Mouse (Mus musculus): ENCODE results near the gene Ephx4. TPM values are rescaled to one million over a fixed set of nuclear protein-coding genes. Genes with fewer than 3 reads are reported as not detected.

Gene Ephx4
- polyA plus RNA-seq, 1 experiment: not detected

DNA sequence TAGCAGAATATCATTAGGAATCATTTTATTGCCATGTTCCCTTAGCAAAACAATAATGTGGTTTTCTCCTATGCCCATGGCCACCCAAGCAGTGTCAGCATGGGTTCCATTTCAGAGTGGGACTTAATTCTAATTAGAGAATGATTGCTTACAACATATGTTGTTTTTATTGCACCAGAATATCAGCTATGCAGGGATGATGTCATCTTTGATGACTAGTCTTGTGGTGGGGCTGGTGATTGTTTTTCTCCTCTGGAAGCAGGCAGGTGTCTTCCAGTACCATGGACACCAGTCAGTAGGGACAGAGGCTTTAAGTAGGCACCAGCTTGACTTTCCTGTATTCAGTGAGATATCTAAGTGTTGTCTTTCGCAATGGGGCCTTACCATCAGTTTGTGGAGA lies 14.7 kb upstream of the Ephx4 start:
- Histone ChIP-seq H3K4me1 (ENCODE audit: control insufficient read depth, insufficient read depth, low read length) (no peaks in the 10 kb centered on the region), H3K27ac (ENCODE audit: insufficient read depth, low read depth, low read length) (no peak overlapping the region), H3K4me3 (ENCODE audit: insufficient read depth, low read depth, low read length) (no peak overlapping the region)
- WGBS: 97% methylated on average over 1 of the region's 1 CpGs
- TF ChIP-seq CTCF (IDR thresholded peaks at IDR 0.05; ENCODE audit: insufficient read depth, low read depth, low read length) (no peak), POLR2A (IDR thresholded peaks at IDR 0.05; ENCODE audit: insufficient read depth, low read depth, low read length) (no peak)

DNA sequence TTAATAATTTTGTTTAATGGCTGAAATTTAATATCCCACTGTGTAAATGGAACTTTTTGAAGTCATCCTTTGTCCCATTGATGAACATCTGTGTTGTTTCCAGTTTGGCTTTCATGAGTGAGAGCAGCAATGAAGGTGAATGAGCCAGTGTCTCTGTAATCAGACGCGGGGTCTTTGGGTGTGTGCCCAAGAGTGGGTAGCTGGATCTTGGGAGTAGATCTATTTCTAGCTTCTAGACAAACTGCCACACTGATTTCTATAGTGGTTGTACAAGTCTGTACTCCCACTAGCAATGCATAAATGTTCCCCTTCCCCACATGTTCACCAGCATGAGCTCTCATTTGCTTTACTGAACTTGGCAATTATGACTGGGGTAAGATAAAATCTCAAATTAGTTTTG lies 13.2 kb upstream of the Ephx4 start:
- H3K27ac ChIP-seq (ENCODE audit: insufficient read depth, low read depth, low read length): no peak overlapping the region
- WGBS: 78% methylated on average over 2 of the region's 2 CpGs
- no peaks in the 10 kb centered on the region for H3K4me1 ChIP-seq (ENCODE audit: control insufficient read depth, insufficient read depth, low read length)
- H3K4me3 ChIP-seq (ENCODE audit: insufficient read depth, low read depth, low read length): no peak overlapping the region
- TF ChIP-seq POLR2A (IDR thresholded peaks at IDR 0.05; ENCODE audit: insufficient read depth, low read depth, low read length) (no peak), CTCF (IDR thresholded peaks at IDR 0.05; ENCODE audit: insufficient read depth, low read depth, low read length) (no peak)

- TF ChIP-seq POLR2A (IDR thresholded peaks at IDR 0.05; ENCODE audit: insufficient read depth, low read depth, low read length) (no peak), CTCF (IDR thresholded peaks at IDR 0.05; ENCODE audit: insufficient read depth, low read depth, low read length) (no peak)
- WGBS: 73% methylated on average over 2 of the region's 2 CpGs
- H3K4me1 ChIP-seq (ENCODE audit: control insufficient read depth, insufficient read depth, low read length): no peaks in the 10 kb centered on the region
- no peak overlapping the region for H3K27ac ChIP-seq (ENCODE audit: insufficient read depth, low read depth, low read length)
- H3K4me3 ChIP-seq (ENCODE audit: insufficient read depth, low read depth, low read length): no peak overlapping the region
Measured at GRCm38 (mm10) chr5:107394437-107394836, 8.1 kb upstream of the Ephx4 start.

DNA sequence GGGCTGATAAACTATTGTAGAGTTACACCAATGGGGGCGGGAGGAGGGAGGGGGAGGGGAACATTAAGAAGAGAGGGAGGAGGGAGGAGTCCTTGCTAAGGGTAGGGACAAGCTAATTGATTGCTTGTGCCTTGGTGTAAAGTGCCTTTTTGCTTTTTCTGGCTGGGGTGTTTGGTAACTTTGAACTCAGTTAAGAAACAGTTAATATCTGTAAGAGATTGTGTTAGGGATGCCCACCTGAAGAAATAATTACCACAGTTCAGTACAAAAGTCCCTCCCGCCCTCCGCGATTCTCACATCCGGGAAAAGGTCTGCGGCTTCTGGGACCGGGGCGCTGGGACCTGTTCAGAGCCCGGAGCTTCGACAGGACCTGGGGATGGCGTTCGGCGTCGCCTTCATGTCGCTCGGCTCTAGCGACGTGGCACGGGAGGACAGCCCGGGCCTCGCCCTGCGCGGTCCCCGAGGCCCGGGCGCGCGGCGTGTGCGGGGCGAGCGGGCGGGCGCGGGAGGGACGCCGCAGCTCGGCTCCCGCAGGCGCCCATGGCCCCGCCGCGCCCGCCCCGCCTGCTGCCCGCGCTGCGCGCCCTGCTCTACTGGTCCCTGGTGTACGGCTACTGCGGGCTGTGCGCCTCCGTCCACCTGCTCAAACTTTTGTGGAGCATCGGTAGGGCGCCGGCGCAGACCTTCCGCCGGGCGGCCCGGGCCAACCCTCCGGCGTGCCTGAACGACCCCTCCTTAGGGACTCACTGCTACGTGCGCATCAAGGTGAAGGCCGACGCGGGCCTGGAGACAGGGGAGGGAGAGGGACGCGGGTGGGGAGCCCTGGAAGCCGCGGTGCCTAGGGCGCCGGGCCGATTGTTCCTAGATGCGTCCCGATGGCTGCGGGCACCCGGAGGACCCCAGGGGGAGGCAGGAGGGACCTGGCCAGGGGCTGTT lies 743 bp downstream of the Ephx4 start:
- Histone ChIP-seq H3K4me1 (ENCODE audit: control insufficient read depth, insufficient read depth, low read length) (peaks cover 12% of the 10 kb centered on the region; the same call in 1 of the 2 replicates), H3K4me3 (ENCODE audit: insufficient read depth, low read depth, low read length) (peak overlapping the region; percentile 65), H3K27ac (ENCODE audit: insufficient read depth, low read depth, low read length) (no peak overlapping the region)
- under 1% methylated on average over 76 of the region's 80 CpGs for WGBS
- TF ChIP-seq POLR2A (IDR thresholded peaks at IDR 0.05; ENCODE audit: insufficient read depth, low read depth, low read length) (no peak), CTCF (IDR thresholded peaks at IDR 0.05; ENCODE audit: insufficient read depth, low read depth, low read length) (no peak)

- no peak overlapping the region for H3K27ac ChIP-seq (ENCODE audit: insufficient read depth, low read depth, low read length)
- 33% methylated on average over 12 of the region's 12 CpGs for WGBS
- no peak for TF ChIP-seq CTCF (IDR thresholded peaks at IDR 0.05; ENCODE audit: insufficient read depth, low read depth, low read length)
- no peak for TF ChIP-seq POLR2A (IDR thresholded peaks at IDR 0.05; ENCODE audit: insufficient read depth, low read depth, low read length)
- peaks cover 12% of the 10 kb centered on the region; the same call in 1 of the 2 replicates for H3K4me1 ChIP-seq (ENCODE audit: control insufficient read depth, insufficient read depth, low read length)
- H3K4me3 ChIP-seq (ENCODE audit: insufficient read depth, low read depth, low read length): peak overlapping the region; percentile 65
Measured at GRCm38 (mm10) chr5:107403947-107404684, 1.6 kb downstream of the Ephx4 start.

DNA sequence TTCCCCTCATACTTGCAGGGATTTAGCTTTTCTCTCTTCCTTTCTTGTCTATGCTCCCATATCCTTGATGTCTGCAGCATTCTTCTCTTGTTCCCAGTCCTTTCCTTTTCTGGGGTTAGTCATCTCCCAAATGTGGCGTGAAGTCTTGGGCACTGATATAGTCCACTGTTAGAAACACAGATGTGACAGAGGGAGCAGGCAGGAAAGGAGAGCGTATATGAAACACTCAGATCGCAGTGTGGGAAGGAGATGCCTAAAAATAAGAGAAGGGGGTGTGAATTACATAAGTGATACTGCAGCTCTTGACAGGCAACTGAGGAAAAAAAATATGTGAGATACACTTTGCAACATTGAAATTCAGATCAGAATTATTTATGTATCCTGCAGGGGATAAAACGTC lies 2.8 kb downstream of the Ephx4 start:
- Histone ChIP-seq H3K4me3 (ENCODE audit: insufficient read depth, low read depth, low read length) (no peak overlapping the region), H3K27ac (ENCODE audit: insufficient read depth, low read depth, low read length) (0 out of 2 replicates have a peak overlapping the region, but pooled peaks have one; percentile 17), H3K4me1 (ENCODE audit: control insufficient read depth, insufficient read depth, low read length) (peaks cover 12% of the 10 kb centered on the region; the same call in 1 of the 2 replicates)
- TF ChIP-seq CTCF (IDR thresholded peaks at IDR 0.05; ENCODE audit: insufficient read depth, low read depth, low read length) (no peak), POLR2A (IDR thresholded peaks at IDR 0.05; ENCODE audit: insufficient read depth, low read depth, low read length) (no peak)
- 79% methylated on average over 4 of the region's 4 CpGs for WGBS

DNA sequence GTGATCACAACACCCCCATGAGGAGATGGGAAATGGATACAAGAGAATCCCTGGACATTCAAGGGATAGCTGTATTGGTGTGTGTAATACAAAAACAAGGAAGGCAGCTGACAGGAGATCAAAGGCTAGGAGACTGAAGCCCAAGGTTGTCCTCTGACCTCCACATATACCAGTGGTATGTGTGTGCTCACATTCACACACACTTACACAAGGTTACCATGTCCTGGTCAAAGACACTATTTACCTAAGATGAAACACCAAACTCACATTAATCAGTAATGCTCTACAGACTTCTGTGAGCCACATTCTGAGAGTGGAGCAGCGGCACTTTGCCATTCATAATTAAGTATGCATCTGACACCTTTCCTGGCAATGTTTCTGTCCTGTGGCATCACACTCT lies 7.8 kb downstream of the Ephx4 start:
- H3K4me3 ChIP-seq (ENCODE audit: insufficient read depth, low read depth, low read length): no peak overlapping the region
- WGBS: 87% methylated on average over 1 of the region's 1 CpGs
- no peaks in the 10 kb centered on the region for H3K4me1 ChIP-seq (ENCODE audit: control insufficient read depth, insufficient read depth, low read length)
- no peak for TF ChIP-seq POLR2A (IDR thresholded peaks at IDR 0.05; ENCODE audit: insufficient read depth, low read depth, low read length)
- no peak for TF ChIP-seq CTCF (IDR thresholded peaks at IDR 0.05; ENCODE audit: insufficient read depth, low read depth, low read length)
- no peak overlapping the region for H3K27ac ChIP-seq (ENCODE audit: insufficient read depth, low read depth, low read length)

DNA sequence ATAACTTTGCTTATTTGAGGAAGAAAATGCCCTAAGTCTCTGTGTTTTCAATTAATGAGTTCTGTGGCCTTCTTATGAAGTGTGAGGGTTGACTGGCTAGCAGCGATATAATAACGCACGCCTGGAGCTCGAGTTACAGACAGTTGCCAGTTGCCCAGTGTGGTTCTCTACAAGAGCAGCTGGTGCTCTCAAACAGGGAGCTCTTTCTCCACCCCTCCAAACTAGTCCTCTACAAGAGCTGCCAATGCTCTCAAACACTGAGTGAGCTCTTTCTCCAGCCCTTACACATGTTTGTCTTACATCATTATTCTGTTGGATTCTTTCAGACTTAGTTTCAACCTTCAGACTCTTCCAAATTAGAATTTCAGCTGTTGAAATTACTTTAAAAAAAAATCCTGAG lies 8.8 kb downstream of the Ephx4 start:
- 35% methylated on average over 4 of the region's 4 CpGs for WGBS
- Histone ChIP-seq H3K4me1 (ENCODE audit: control insufficient read depth, insufficient read depth, low read length) (no peaks in the 10 kb centered on the region), H3K27ac (ENCODE audit: insufficient read depth, low read depth, low read length) (no peak overlapping the region), H3K4me3 (ENCODE audit: insufficient read depth, low read depth, low read length) (no peak overlapping the region)
- no peak for TF ChIP-seq POLR2A (IDR thresholded peaks at IDR 0.05; ENCODE audit: insufficient read depth, low read depth, low read length)
- no peak for TF ChIP-seq CTCF (IDR thresholded peaks at IDR 0.05; ENCODE audit: insufficient read depth, low read depth, low read length)

DNA sequence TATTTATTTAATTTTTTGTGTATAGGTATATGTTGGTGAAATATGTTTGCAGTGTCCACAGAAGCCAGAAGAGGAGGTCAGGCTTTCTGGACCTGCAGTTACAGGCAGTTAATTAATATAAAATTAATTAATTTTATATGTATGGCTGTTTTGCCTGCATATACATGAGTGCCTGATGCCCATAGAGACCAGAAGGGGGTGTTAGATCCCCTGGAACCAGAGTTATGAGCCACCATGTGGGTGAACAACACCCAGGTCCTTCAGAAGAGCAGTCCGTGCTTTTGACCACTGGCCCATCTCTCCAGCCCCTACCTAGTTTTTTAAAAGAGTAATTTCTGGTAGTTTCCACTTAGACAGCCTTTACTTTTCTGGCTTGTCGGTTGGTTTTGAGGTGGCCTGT lies 9.7 kb downstream of the Ephx4 start:
- Histone ChIP-seq H3K27ac (ENCODE audit: insufficient read depth, low read depth, low read length) (no peak overlapping the region), H3K4me1 (ENCODE audit: control insufficient read depth, insufficient read depth, low read length) (no peaks in the 10 kb centered on the region), H3K4me3 (ENCODE audit: insufficient read depth, low read depth, low read length) (no peak overlapping the region)
- WGBS: 91% methylated on average over 2 of the region's 2 CpGs
- no peak for TF ChIP-seq CTCF (IDR thresholded peaks at IDR 0.05; ENCODE audit: insufficient read depth, low read depth, low read length)
- no peak for TF ChIP-seq POLR2A (IDR thresholded peaks at IDR 0.05; ENCODE audit: insufficient read depth, low read depth, low read length)

Measured in olfactory bulb, adult 2 months (tissue).